Mouse (Mus musculus): Measurements from ENCODE around the gene Clba1. TPM values are rescaled to one million over a fixed set of nuclear protein-coding genes. Genes with fewer than 3 reads are reported as not detected.

Clba1 gene
- polyA plus RNA-seq (2012; rRNA removed) = 9.4 and 10.0 TPM in 2 replicates

GRCm38 (mm10) chr12:112808587-112809364 lies at the start of gene Clba1:
TSS of gene Clba1 (plus strand) at chr12:112808937.
- H3K4me1 ChIP-seq (ENCODE audit: control insufficient read depth, insufficient read depth, low read length) = peaks cover 3% of the 10 kb centered on the region; the same call in 1 of the 2 replicates
- H3K4me3 ChIP-seq (replicated peaks; ENCODE audit: extremely low read depth, low read depth, low read length) = peak within 1 kb of the TSS; percentile 77
- 1% methylated on average over 64 of the region's 64 CpGs for WGBS
- DNase-seq = peak; percentile 91
- peak; percentile 55; the same call in 1 of the 2 replicates for TF ChIP-seq POLR2A (IDR thresholded peaks at IDR 0.05; ENCODE audit: borderline replicate concordance, extremely low read depth, low read depth, low read length)
- TF ChIP-seq CTCF (IDR thresholded peaks at IDR 0.05; ENCODE audit: insufficient read depth, low read length) = no peak

GRCm38 (mm10) chr12:112759471-112759870 lies 49.3 kb upstream of the Clba1 start:
- no peak for TF ChIP-seq CTCF (IDR thresholded peaks at IDR 0.05; ENCODE audit: insufficient read depth, low read length)
- no peak for TF ChIP-seq POLR2A (IDR thresholded peaks at IDR 0.05; ENCODE audit: borderline replicate concordance, extremely low read depth, low read depth, low read length)
- DNase-seq = no peak
- 89% methylated on average over 3 of the region's 3 CpGs for WGBS
- Histone ChIP-seq H3K4me3 (replicated peaks; ENCODE audit: extremely low read depth, low read depth, low read length) (no peak overlapping the region), H3K4me1 (ENCODE audit: control insufficient read depth, insufficient read depth, low read length) (no peaks in the 10 kb centered on the region)

GRCm38 (mm10) chr12:112760154-112760926 lies 48.4 kb upstream of the Clba1 start, which contains the start of gene Pld4:
TSS of gene Pld4 (plus strand) at chr12:112760655.
- no peak for TF ChIP-seq POLR2A (IDR thresholded peaks at IDR 0.05; ENCODE audit: borderline replicate concordance, extremely low read depth, low read depth, low read length)
- TF ChIP-seq CTCF (IDR thresholded peaks at IDR 0.05; ENCODE audit: insufficient read depth, low read length) = no peak
- no peaks in the 10 kb centered on the region for H3K4me1 ChIP-seq (ENCODE audit: control insufficient read depth, insufficient read depth, low read length)
- no peak within 1 kb of the TSS for H3K4me3 ChIP-seq (replicated peaks; ENCODE audit: extremely low read depth, low read depth, low read length)
- peak; percentile 5 for DNase-seq
- 41% methylated on average over 4 of the region's 4 CpGs for WGBS

- H3K4me1 ChIP-seq (ENCODE audit: control insufficient read depth, insufficient read depth, low read length) = no peaks in the 10 kb centered on the region
- TF ChIP-seq CTCF (IDR thresholded peaks at IDR 0.05; ENCODE audit: insufficient read depth, low read length) (no peak), POLR2A (IDR thresholded peaks at IDR 0.05; ENCODE audit: borderline replicate concordance, extremely low read depth, low read depth, low read length) (no peak)
- 65% methylated on average over 4 of the region's 4 CpGs for WGBS
- H3K4me3 ChIP-seq (replicated peaks; ENCODE audit: extremely low read depth, low read depth, low read length) = no peak overlapping the region
- DNase-seq = peak; percentile 2
Measured at GRCm38 (mm10) chr12:112761411-112761810, 47.3 kb upstream of the Clba1 start.

- H3K4me3 ChIP-seq (replicated peaks; ENCODE audit: extremely low read depth, low read depth, low read length) = no peak overlapping the region
Measured at GRCm38 (mm10) chr12:112762018-112762417, 46.7 kb upstream of the Clba1 start.

GRCm38 (mm10) chr12:112763176-112763575 lies 45.6 kb upstream of the Clba1 start:
- no peak for DNase-seq
- H3K4me3 ChIP-seq (replicated peaks; ENCODE audit: extremely low read depth, low read depth, low read length) = no peak overlapping the region
- H3K4me1 ChIP-seq (ENCODE audit: control insufficient read depth, insufficient read depth, low read length) = no peaks in the 10 kb centered on the region
- WGBS = 78% methylated on average over 4 of the region's 4 CpGs
- TF ChIP-seq CTCF (IDR thresholded peaks at IDR 0.05; ENCODE audit: insufficient read depth, low read length) = no peak
- no peak for TF ChIP-seq POLR2A (IDR thresholded peaks at IDR 0.05; ENCODE audit: borderline replicate concordance, extremely low read depth, low read depth, low read length)

More at GRCm38 (mm10) chr12:112762018-112762417, 46.7 kb upstream of the Clba1 start:
- no peak for TF ChIP-seq CTCF (IDR thresholded peaks at IDR 0.05; ENCODE audit: insufficient read depth, low read length)
- no peak for TF ChIP-seq POLR2A (IDR thresholded peaks at IDR 0.05; ENCODE audit: borderline replicate concordance, extremely low read depth, low read depth, low read length)
- DNase-seq = peak; percentile 5
- no peaks in the 10 kb centered on the region for H3K4me1 ChIP-seq (ENCODE audit: control insufficient read depth, insufficient read depth, low read length)
- WGBS = 83% methylated on average over 3 of the region's 3 CpGs

GRCm38 (mm10) chr12:112764141-112764540 lies 44.6 kb upstream of the Clba1 start:
- 80% methylated on average over 5 of the region's 5 CpGs for WGBS
- Histone ChIP-seq H3K4me1 (ENCODE audit: control insufficient read depth, insufficient read depth, low read length) (no peaks in the 10 kb centered on the region), H3K4me3 (replicated peaks; ENCODE audit: extremely low read depth, low read depth, low read length) (no peak overlapping the region)
- DNase-seq = no peak
- no peak for TF ChIP-seq CTCF (IDR thresholded peaks at IDR 0.05; ENCODE audit: insufficient read depth, low read length)
- no peak for TF ChIP-seq POLR2A (IDR thresholded peaks at IDR 0.05; ENCODE audit: borderline replicate concordance, extremely low read depth, low read depth, low read length)

GRCm38 (mm10) chr12:112764991-112765390 lies 43.7 kb upstream of the Clba1 start:
- H3K4me1 ChIP-seq (ENCODE audit: control insufficient read depth, insufficient read depth, low read length) = no peaks in the 10 kb centered on the region

GRCm38 (mm10) chr12:112766586-112766985 lies 42.2 kb upstream of the Clba1 start:
- no peak for DNase-seq
- Histone ChIP-seq H3K4me1 (ENCODE audit: control insufficient read depth, insufficient read depth, low read length) (no peaks in the 10 kb centered on the region), H3K4me3 (replicated peaks; ENCODE audit: extremely low read depth, low read depth, low read length) (no peak overlapping the region)
- WGBS = 90% methylated on average over 7 of the region's 7 CpGs
- TF ChIP-seq CTCF (IDR thresholded peaks at IDR 0.05; ENCODE audit: insufficient read depth, low read length) = no peak
- TF ChIP-seq POLR2A (IDR thresholded peaks at IDR 0.05; ENCODE audit: borderline replicate concordance, extremely low read depth, low read depth, low read length) = no peak

More at GRCm38 (mm10) chr12:112764991-112765390, 43.7 kb upstream of the Clba1 start:
- no peak for TF ChIP-seq CTCF (IDR thresholded peaks at IDR 0.05; ENCODE audit: insufficient read depth, low read length)
- TF ChIP-seq POLR2A (IDR thresholded peaks at IDR 0.05; ENCODE audit: borderline replicate concordance, extremely low read depth, low read depth, low read length) = no peak
- WGBS = 90% methylated on average over 7 of the region's 7 CpGs
- H3K4me3 ChIP-seq (replicated peaks; ENCODE audit: extremely low read depth, low read depth, low read length) = no peak overlapping the region
- DNase-seq = no peak

All from lung, adult 2 months (tissue).